Mouse (Mus musculus): Measurements from ENCODE around the gene Rnf185.

GRCm38 (mm10) chr11:3368983-3369382 is 83.2 kb downstream of the Rnf185 start:
- TF ChIP-seq CTCF (IDR thresholded peaks at IDR 0.05; ENCODE audit: extremely low read depth, insufficient read depth, insufficient read length, insufficient replicate concordance) (no peak), POLR2A (IDR thresholded peaks at IDR 0.05; ENCODE audit: low read depth, low read length) (no peak)

Measured in spleen, adult 2 months (tissue).